8 mouse cellular contexts compared by ENCODE assay signal in genomic region chr17:31079078-31079840, GRCm38 (mm10). TPM values are rescaled to one million over a fixed set of nuclear protein-coding genes. Genes with fewer than 3 reads are reported as not detected.
DNase-seq lines count a peak whose midpoint lies in the region; ATAC-seq and TF ChIP-seq lines count a peak whose summit lies in the region.

No protein-coding gene starts in this region.

- TF ChIP-seq CTCF in E14TG2a.4 (conservative IDR thresholded peaks at IDR 0.05; ENCODE audit: low read length), result no peak
- no peak for TF ChIP-seq CTCF in lung, embryonic 14.5 days (IDR thresholded peaks at IDR 0.05; ENCODE audit: low read depth)

- peak overlapping the region; percentile 34 for H3K27ac ChIP-seq in embryonic facial prominence, embryonic 15.5 days (replicated peaks)
- H3K27ac ChIP-seq in lung, embryonic 14.5 days (ENCODE audit: low read depth), result peak overlapping the region; percentile 70; the same call in 1 of the 2 replicates

- peaks cover 3% of the 10 kb centered on the region; the same call in 1 of the 2 replicates for H3K36me3 ChIP-seq in E14TG2a.4 (ENCODE audit: insufficient read depth, low read length)
- no peaks in the 10 kb centered on the region for H3K36me3 ChIP-seq in embryonic facial prominence, embryonic 15.5 days
- no peaks in the 10 kb centered on the region for H3K36me3 ChIP-seq in lung, embryonic 14.5 days (ENCODE audit: insufficient read depth)

- H3K4me2 ChIP-seq in embryonic facial prominence, embryonic 15.5 days (replicated peaks), result no peak overlapping the region
- no peak overlapping the region for H3K4me2 ChIP-seq in lung, embryonic 14.5 days

- peak; percentile 53 for DNase-seq in kidney, adult 9 months
- peak; percentile 39 for DNase-seq in lung, embryonic 14.5 days
- no peak for DNase-seq in ovary, postnatal 14 days (ENCODE audit: low spot score)
- no peak for DNase-seq in frontal cortex, adult 2 months (ENCODE audit: extremely low spot score in 1 of 2, low spot score in 1 of 2)
- no peak for DNase-seq in spleen, postnatal 14 days (ENCODE audit: low spot score in 2 of 2)

- H3K4me3 ChIP-seq in E14TG2a.4 (replicated peaks; ENCODE audit: low read length), result peak overlapping the region; percentile 23; the same call in 1 of the 2 replicates
- no peak overlapping the region for H3K4me3 ChIP-seq in embryonic facial prominence, embryonic 15.5 days (replicated peaks)
- no peak overlapping the region for H3K4me3 ChIP-seq in lung, embryonic 14.5 days (ENCODE audit: low read depth, low read length)

- 40% methylated on average over 12 of the region's 12 CpGs for WGBS in embryonic facial prominence, embryonic 15.5 days
- WGBS in lung, embryonic 14.5 days, result 49% methylated on average over 12 of the region's 12 CpGs

- H3K9me3 ChIP-seq in E14TG2a.4 (ENCODE audit: low read length), result no peaks in the 10 kb centered on the region
- H3K9me3 ChIP-seq in embryonic facial prominence, embryonic 15.5 days (replicated peaks), result no peaks in the 10 kb centered on the region
- H3K9me3 ChIP-seq in lung, embryonic 14.5 days (ENCODE audit: low read depth, low read length), result no peaks in the 10 kb centered on the region

- peaks cover 45% of the 10 kb centered on the region for H3K4me1 ChIP-seq in E14TG2a.4 (replicated peaks; ENCODE audit: low read depth, low read length)
- H3K4me1 ChIP-seq in embryonic facial prominence, embryonic 15.5 days, result peaks cover 34% of the 10 kb centered on the region
- H3K4me1 ChIP-seq in lung, embryonic 14.5 days (ENCODE audit: insufficient read depth), result peaks cover 2% of the 10 kb centered on the region; the same call in 1 of the 2 replicates

- no peak for ATAC-seq in embryonic facial prominence, embryonic 15.5 days (ENCODE audit: insufficient number of reproducible peaks, low FRiP score, low TSS enrichment, low read depth)
- peak; percentile 65; the same call in 1 of the 2 replicates for ATAC-seq in lung, embryonic 14.5 days (ENCODE audit: insufficient read depth)
- ATAC-seq in activated CD4-positive, CD25-positive, alpha-beta regulatory T cell, adult 4 months, result no peak

- no peak overlapping the region for H3K9ac ChIP-seq in embryonic facial prominence, embryonic 15.5 days
- H3K9ac ChIP-seq in lung, embryonic 14.5 days, result no peak overlapping the region

- H3K27me3 ChIP-seq in E14TG2a.4 (ENCODE audit: insufficient read depth, low read length), result peaks cover 7% of the 10 kb centered on the region; the same call in 1 of the 2 replicates
- no peaks in the 10 kb centered on the region for H3K27me3 ChIP-seq in embryonic facial prominence, embryonic 15.5 days
- H3K27me3 ChIP-seq in lung, embryonic 14.5 days (ENCODE audit: insufficient read depth, low read length), result no peaks in the 10 kb centered on the region

RNA-seq across cellular contexts. Expression of gene Abcg1, which starts 21.8 kb away (rescaled TPM):
- 14.4 and 15.8 TPM in 2 replicates for polyA plus RNA-seq in embryonic facial prominence, embryonic 15.5 days (2015; fragmentation: Nextera tagmentation; extraction: Ambion mirVana)
- 8.4 and 9.6 TPM in 2 replicates for polyA plus RNA-seq in lung, embryonic 14.5 days (2014; fragmentation: Nextera tagmentation; extraction: Ambion mirVana)
- polyA plus RNA-seq in activated CD4-positive, CD25-positive, alpha-beta regulatory T cell, adult 4 months (2017; shearing (Covaris generic)), result 100 to 1,000 TPM; 104 to 116 TPM
- 29.5 and 29.6 TPM in 2 replicates for polyA plus RNA-seq in frontal cortex, adult 2 months (2012; rRNA removed)

RNA-seq across cellular contexts. Expression of gene Tff3, which starts 50.2 kb away (rescaled TPM):
- polyA plus RNA-seq in embryonic facial prominence, embryonic 15.5 days (2015; fragmentation: Nextera tagmentation; extraction: Ambion mirVana), result not detected in 2 replicates
- not detected in 2 replicates for polyA plus RNA-seq in lung, embryonic 14.5 days (2014; fragmentation: Nextera tagmentation; extraction: Ambion mirVana)
- polyA plus RNA-seq in activated CD4-positive, CD25-positive, alpha-beta regulatory T cell, adult 4 months (2017; shearing (Covaris generic)), result not detected
- 0.24 and 1.8 TPM in 2 replicates for polyA plus RNA-seq in frontal cortex, adult 2 months (2012; rRNA removed)

Comparison
In these comparisons a context has a peak if more than half of its experiments do, and no peak if none do; other contexts are left out.
1. DNase-seq: peak in kidney, adult 9 months (single experiment) and lung, embryonic 14.5 days (single experiment); none in ovary, postnatal 14 days (single experiment), frontal cortex, adult 2 months (0 of 2) and spleen, postnatal 14 days (0 of 2).